Mouse (Mus musculus) myocyte (in vitro differentiated cells): ENCODE results near the gene Tbx21. TPM values are rescaled to one million over a fixed set of nuclear protein-coding genes. Genes with fewer than 3 reads are reported as not detected.

Experiments used
- H3K27me3 ChIP-seq: one replicate; pipeline ENCODE4 v1.6.1; 2011; ENCODE audit not compliant: control insufficient read depth, insufficient read depth, insufficient read length
- H3K36me3 ChIP-seq: one replicate; pipeline ENCODE4 v1.6.1; 2011; ENCODE audit not compliant: control insufficient read depth, insufficient read depth
- H3K4me2 ChIP-seq: one replicate; pipeline ENCODE4 v1.6.1; 2011; ENCODE audit warnings: low read depth, control low read depth
- H3K4me3 ChIP-seq: one replicate; pipeline ENCODE4 v1.5.1; 2011; ENCODE audit warnings: mild to moderate bottlenecking, control low read depth, moderate library complexity
- H3K79me2 ChIP-seq: one replicate; pipeline ENCODE4 v1.6.1; 2011; ENCODE audit not compliant: control insufficient read depth, insufficient read depth
- H3ac ChIP-seq: one replicate; pipeline ENCODE4 v1.6.1; 2011; ENCODE audit not compliant: control insufficient read depth, insufficient read length
- CEBPB ChIP-seq: IDR thresholded peaks from 2 replicates; pipeline ENCODE4 v1.6.1; 2011; ENCODE audit warnings: mild to moderate bottlenecking, moderate library complexity; ENCODE audit not compliant: poor library complexity, insufficient read depth, severe bottlenecking
- E2F4 ChIP-seq: IDR thresholded peaks from one replicate; pipeline ENCODE4 v1.6.1; 2011; ENCODE audit warnings: mild to moderate bottlenecking, control low read depth, moderate library complexity; ENCODE audit not compliant: insufficient read depth
- MAX ChIP-seq: IDR thresholded peaks from one replicate; pipeline ENCODE4 v1.6.1; 2011; ENCODE audit warnings: low read depth, mild to moderate bottlenecking, control low read depth
- MYOD1 ChIP-seq, 3 experiments: IDR thresholded peaks; one replicate each; pipeline ENCODE4 v1.6.1; 2011; ENCODE audit warnings: control low read depth in 2 of 3, low read depth in 2 of 3, mild to moderate bottlenecking in 2 of 3, moderate library complexity in 1 of 3; ENCODE audit not compliant: insufficient read length in 2 of 3, control insufficient read depth in 1 of 3
- MYOG ChIP-seq, 3 experiments: IDR thresholded peaks; one replicate each; pipeline ENCODE4 v1.6.1; 2011; ENCODE audit warnings: control low read depth in 2 of 3, low read depth in 2 of 3, mild to moderate bottlenecking in 2 of 3; ENCODE audit not compliant: insufficient read length in 2 of 3, control insufficient read depth in 1 of 3, insufficient read depth in 1 of 3
- POLR2A ChIP-seq: IDR thresholded peaks from one replicate; pipeline ENCODE4 v1.6.1; 2011; ENCODE audit warnings: low read depth, mild to moderate bottlenecking, control low read depth, moderate library complexity; ENCODE audit not compliant: insufficient read length
- POLR2AphosphoS2 ChIP-seq: IDR thresholded peaks from one replicate; pipeline ENCODE4 v1.6.1; 2011; ENCODE audit warnings: low read depth, control low read depth; ENCODE audit not compliant: insufficient read length
- REST ChIP-seq: IDR thresholded peaks from one replicate; pipeline ENCODE4 v1.6.1; 2011; ENCODE audit warnings: mild to moderate bottlenecking, control low read depth, moderate library complexity; ENCODE audit not compliant: insufficient read depth, insufficient read length
- SRF ChIP-seq: IDR thresholded peaks from one replicate; pipeline ENCODE4 v1.6.1; 2011; ENCODE audit warnings: low read depth; ENCODE audit not compliant: control insufficient read depth, insufficient read length
- TCF12 ChIP-seq: IDR thresholded peaks from one replicate; pipeline ENCODE4 v1.6.1; 2011; ENCODE audit warnings: mild to moderate bottlenecking, control low read depth; ENCODE audit not compliant: poor library complexity, insufficient read depth, severe bottlenecking
- TCF3 ChIP-seq: IDR thresholded peaks from one replicate; pipeline ENCODE4 v1.6.1; 2011; ENCODE audit warnings: low read depth, control low read depth; ENCODE audit not compliant: insufficient read length
- USF1 ChIP-seq: IDR thresholded peaks from one replicate; pipeline ENCODE4 v1.6.1; 2011; ENCODE audit warnings: low read depth, mild to moderate bottlenecking, control low read depth, moderate library complexity
- polyA plus RNA-seq: library from polyadenylated mRNA; unstranded; fragments of >200 nt; fragmentation: generic; extraction: Trizol; gene quantifications from one replicate; pipeline ENCODE4 v1.2.1, GENCODE M21; 2012; ENCODE audit warnings: missing spikeins

Gene Tbx21
- polyA plus RNA-seq, 1 experiment = not detected

- peaks cover 44% of the 10 kb centered on the region for H3K27me3 ChIP-seq
Measured at GRCm38 (mm10) chr11:97132185-97132584, 17.1 kb upstream of the Tbx21 start.

GRCm38 (mm10) chr11:97131683-97132082 is 16.6 kb upstream of the Tbx21 start:
- Histone ChIP-seq H3K36me3 (no peaks in the 10 kb centered on the region), H3ac (no peak overlapping the region), H3K4me3 (no peak overlapping the region), H3K79me2 (no peaks in the 10 kb centered on the region), H3K4me2 (no peak overlapping the region), H3K27me3 (peaks cover 39% of the 10 kb centered on the region)
- TF ChIP-seq MAX (no peak), POLR2A (no peak), SRF (no peak), E2F4 (no peak), TCF3 (no peak), MYOG (IDR thresholded peaks at IDR 0.05; ENCODE audit: control insufficient read depth in 1 of 3, insufficient read depth in 1 of 3, insufficient read length in 2 of 3, low read depth in 2 of 3) (no peak), POLR2AphosphoS2 (no peak), TCF12 (no peak), USF1 (no peak), CEBPB (no peak), REST (no peak), MYOD1 (IDR thresholded peaks at IDR 0.05; ENCODE audit: control insufficient read depth in 1 of 3, insufficient read length in 2 of 3, low read depth in 2 of 3) (no peak)

More at GRCm38 (mm10) chr11:97132185-97132584, 17.1 kb upstream of the Tbx21 start:
- Histone ChIP-seq H3K4me3 (no peak overlapping the region), H3K79me2 (no peaks in the 10 kb centered on the region), H3ac (no peak overlapping the region), H3K4me2 (no peak overlapping the region), H3K36me3 (no peaks in the 10 kb centered on the region)
- TF ChIP-seq MYOD1 (IDR thresholded peaks at IDR 0.05; ENCODE audit: control insufficient read depth in 1 of 3, insufficient read length in 2 of 3, low read depth in 2 of 3) (no peak), SRF (no peak), POLR2AphosphoS2 (no peak), TCF3 (no peak), REST (no peak)

- Histone ChIP-seq H3ac (no peak overlapping the region), H3K4me3 (no peak overlapping the region), H3K79me2 (no peaks in the 10 kb centered on the region), H3K27me3 (peaks cover 38% of the 10 kb centered on the region), H3K4me2 (no peak overlapping the region), H3K36me3 (no peaks in the 10 kb centered on the region)
- TF ChIP-seq MYOD1 (IDR thresholded peaks at IDR 0.05; ENCODE audit: control insufficient read depth in 1 of 3, insufficient read length in 2 of 3, low read depth in 2 of 3) (no peak), TCF12 (no peak), POLR2A (no peak), CEBPB (no peak), E2F4 (no peak), MYOG (IDR thresholded peaks at IDR 0.05; ENCODE audit: control insufficient read depth in 1 of 3, insufficient read depth in 1 of 3, insufficient read length in 2 of 3, low read depth in 2 of 3) (no peak), USF1 (no peak), TCF3 (no peak), POLR2AphosphoS2 (no peak), SRF (no peak), MAX (no peak), REST (no peak)
Measured at GRCm38 (mm10) chr11:97130318-97130717, 15.2 kb upstream of the Tbx21 start.

GRCm38 (mm10) chr11:97128956-97129355 is 13.8 kb upstream of the Tbx21 start:
- peak; percentile 54; the same call in 1 of the 2 replicates for TF ChIP-seq CEBPB
- TF ChIP-seq USF1 = no peak
- TF ChIP-seq POLR2A = no peak
- TF ChIP-seq MAX = no peak
- peaks cover 35% of the 10 kb centered on the region for H3K27me3 ChIP-seq
- H3K4me3 ChIP-seq = no peak overlapping the region
- no peaks in the 10 kb centered on the region for H3K79me2 ChIP-seq
- H3K36me3 ChIP-seq = no peaks in the 10 kb centered on the region
- H3ac ChIP-seq = no peak overlapping the region
- peak overlapping the region; percentile 39 for H3K4me2 ChIP-seq

- peaks cover 23% of the 10 kb centered on the region for H3K27me3 ChIP-seq
- H3K36me3 ChIP-seq = no peaks in the 10 kb centered on the region
- peak overlapping the region; percentile 59 for H3K4me2 ChIP-seq
- TF ChIP-seq POLR2AphosphoS2 (no peak), MYOG (IDR thresholded peaks at IDR 0.05; ENCODE audit: control insufficient read depth in 1 of 3, insufficient read depth in 1 of 3, insufficient read length in 2 of 3, low read depth in 2 of 3) (no peak), MYOD1 (IDR thresholded peaks at IDR 0.05; ENCODE audit: control insufficient read depth in 1 of 3, insufficient read length in 2 of 3, low read depth in 2 of 3) (no peak), POLR2A (no peak), REST (no peak), CEBPB (no peak), USF1 (no peak)
- H3K4me3 ChIP-seq = peak overlapping the region; percentile 4
- H3ac ChIP-seq = no peak overlapping the region
- H3K79me2 ChIP-seq = no peaks in the 10 kb centered on the region
Measured at GRCm38 (mm10) chr11:97127470-97128223, 12.5 kb upstream of the Tbx21 start.
